Mouse (Mus musculus): Measurements from ENCODE around the gene Cyp2s1. TPM values are rescaled to one million over a fixed set of nuclear protein-coding genes. Genes with fewer than 3 reads are reported as not detected.

The Cyp2s1 gene
- total RNA-seq, 1 experiment from 2014 or later: 0.27 TPM

- ATAC-seq (replicated peaks; ENCODE audit: low read depth, poor library complexity, severe bottlenecking): no peak
Measured at GRCm38 (mm10) chr7:25784808-25785207, 31.9 kb downstream of the Cyp2s1 start.

- no peak for ATAC-seq (replicated peaks; ENCODE audit: low read depth, poor library complexity, severe bottlenecking)
Measured at GRCm38 (mm10) chr7:25783746-25784145, 33.0 kb downstream of the Cyp2s1 start.

- peak; percentile 52 for ATAC-seq (replicated peaks; ENCODE audit: low read depth, poor library complexity, severe bottlenecking)
Measured at GRCm38 (mm10) chr7:25782744-25783143, 34.0 kb downstream of the Cyp2s1 start.

- ATAC-seq (replicated peaks; ENCODE audit: low read depth, poor library complexity, severe bottlenecking): no peak
Measured at GRCm38 (mm10) chr7:25781937-25782610, 34.6 kb downstream of the Cyp2s1 start.

GRCm38 (mm10) chr7:25781321-25781936, 35.3 kb downstream of the Cyp2s1 start:
- peak; percentile 23 for ATAC-seq (replicated peaks; ENCODE audit: low read depth, poor library complexity, severe bottlenecking)

GRCm38 (mm10) chr7:25780753-25781152, 36.0 kb downstream of the Cyp2s1 start:
- no peak for ATAC-seq (replicated peaks; ENCODE audit: low read depth, poor library complexity, severe bottlenecking)

GRCm38 (mm10) chr7:25780021-25780420, 36.7 kb downstream of the Cyp2s1 start:
- ATAC-seq (replicated peaks; ENCODE audit: low read depth, poor library complexity, severe bottlenecking): no peak

- ATAC-seq (replicated peaks; ENCODE audit: low read depth, poor library complexity, severe bottlenecking): no peak
Measured at GRCm38 (mm10) chr7:25768229-25768628, 48.5 kb downstream of the Cyp2s1 start.

- ATAC-seq (replicated peaks; ENCODE audit: low read depth, poor library complexity, severe bottlenecking): 0 out of 2 replicates have a peak, but pooled peaks have one; percentile 28
Measured at GRCm38 (mm10) chr7:25766108-25766507, 50.6 kb downstream of the Cyp2s1 start.

GRCm38 (mm10) chr7:25764221-25764620, 52.5 kb downstream of the Cyp2s1 start:
- peak; percentile 34; the same call in 1 of the 2 replicates for ATAC-seq (replicated peaks; ENCODE audit: low read depth, poor library complexity, severe bottlenecking)

- ATAC-seq (replicated peaks; ENCODE audit: low read depth, poor library complexity, severe bottlenecking): no peak
Measured at GRCm38 (mm10) chr7:25763678-25764077, 53.0 kb downstream of the Cyp2s1 start.

- no peak for ATAC-seq (replicated peaks; ENCODE audit: low read depth, poor library complexity, severe bottlenecking)
Measured at GRCm38 (mm10) chr7:25761354-25761753, 55.4 kb downstream of the Cyp2s1 start.

GRCm38 (mm10) chr7:25756011-25756410, 60.7 kb downstream of the Cyp2s1 start:
- ATAC-seq (replicated peaks; ENCODE audit: low read depth, poor library complexity, severe bottlenecking): peak; percentile 74

- ATAC-seq (replicated peaks; ENCODE audit: low read depth, poor library complexity, severe bottlenecking): peak; percentile 39
Measured at GRCm38 (mm10) chr7:25755468-25755833, 61.3 kb downstream of the Cyp2s1 start.

- ATAC-seq (replicated peaks; ENCODE audit: low read depth, poor library complexity, severe bottlenecking): peak; percentile 69
Measured at GRCm38 (mm10) chr7:25754738-25755467, 61.8 kb downstream of the Cyp2s1 start, which contains the start of gene Hnrnpul1. Gene Hnrnpul1, minus strand, starts transcription at chr7:25754757.

GRCm38 (mm10) chr7:25754439-25754737, 62.3 kb downstream of the Cyp2s1 start:
- ATAC-seq (replicated peaks; ENCODE audit: low read depth, poor library complexity, severe bottlenecking): no peak

- no peak for ATAC-seq (replicated peaks; ENCODE audit: low read depth, poor library complexity, severe bottlenecking)
Measured at GRCm38 (mm10) chr7:25753643-25754438, 62.9 kb downstream of the Cyp2s1 start.

GRCm38 (mm10) chr7:25753076-25753475, 63.6 kb downstream of the Cyp2s1 start:
- no peak for ATAC-seq (replicated peaks; ENCODE audit: low read depth, poor library complexity, severe bottlenecking)

Data from common myeloid progenitor, adult 5-6 weeks (primary cell).